17 mouse cellular contexts compared by ENCODE assay signal in genomic region chr11:88509464-88509863, GRCm38 (mm10).
DNase-seq lines count a peak whose midpoint lies in the region; ATAC-seq lines count a peak whose summit lies in the region.
"Had no signal": no experiment of that assay in that cellular context is flagged by ENCODE, and none has a peak within 500 bp of the region (broad histone marks: within the 10 kb centered on the region; RNA-seq: fewer than 3 reads in every experiment).

No protein-coding gene starts in this region.

- peaks cover 93% of the 10 kb centered on the region for H3K4me1 ChIP-seq in forebrain, embryonic 10.5 days
- H3K4me1 ChIP-seq in forebrain, embryonic 16.5 days (replicated peaks; ENCODE audit: control insufficient read depth, insufficient read depth, low read length) = peaks cover 49% of the 10 kb centered on the region
- peaks cover 84% of the 10 kb centered on the region for H3K4me1 ChIP-seq in hindbrain, embryonic 15.5 days (replicated peaks)
- H3K4me1 ChIP-seq in hindbrain, embryonic 14.5 days (replicated peaks; ENCODE audit: control insufficient read depth, insufficient read depth, low read length) = peaks cover 72% of the 10 kb centered on the region
- peaks cover 60% of the 10 kb centered on the region for H3K4me1 ChIP-seq in midbrain, embryonic 14.5 days (ENCODE audit: control insufficient read depth, insufficient read depth, low read length)
- peaks cover 46% of the 10 kb centered on the region for H3K4me1 ChIP-seq in midbrain, embryonic 11.5 days (ENCODE audit: control insufficient read depth, insufficient read depth, low read length)

- DNase-seq in forebrain, embryonic 10.5 days (ENCODE audit: extremely low spot score, low spot score) = no peak
- DNase-seq in hindbrain, embryonic 14.5 days (ENCODE audit: low spot score) = no peak
- DNase-seq in midbrain, embryonic 14.5 days = no peak
- no peak for DNase-seq in midbrain, embryonic 11.5 days (ENCODE audit: low spot score, missing footprints)
- no peak for DNase-seq in urinary bladder, postnatal 25 days (ENCODE audit: low spot score)
- DNase-seq: adrenal gland, adult 2 months; adrenal gland, postnatal 25 days; gastrocnemius, postnatal 36 days; heart, adult 11 months; heart, postnatal 36 days; kidney, adult 2 months had no signal

- H3K9ac ChIP-seq in forebrain, embryonic 16.5 days (replicated peaks; ENCODE audit: low read depth, low read length) = no peak overlapping the region
- H3K9ac ChIP-seq in hindbrain, embryonic 15.5 days = no peak overlapping the region
- H3K9ac ChIP-seq in hindbrain, embryonic 14.5 days = no peak overlapping the region
- no peak overlapping the region for H3K9ac ChIP-seq in midbrain, embryonic 14.5 days (replicated peaks; ENCODE audit: low read length)
- no peak overlapping the region for H3K9ac ChIP-seq in midbrain, embryonic 11.5 days (ENCODE audit: low read length)
- H3K9ac ChIP-seq: embryonic facial prominence, embryonic 12.5 days; forebrain, embryonic 12.5 days; heart, embryonic 13.5 days had no signal

- H3K36me3 ChIP-seq in forebrain, embryonic 10.5 days (replicated peaks) = peaks cover 18% of the 10 kb centered on the region
- H3K36me3 ChIP-seq in forebrain, embryonic 16.5 days (ENCODE audit: control insufficient read depth, insufficient read depth) = no peaks in the 10 kb centered on the region
- no peaks in the 10 kb centered on the region for H3K36me3 ChIP-seq in hindbrain, embryonic 15.5 days
- no peaks in the 10 kb centered on the region for H3K36me3 ChIP-seq in hindbrain, embryonic 14.5 days (replicated peaks; ENCODE audit: control insufficient read depth, insufficient read depth)
- no peaks in the 10 kb centered on the region for H3K36me3 ChIP-seq in midbrain, embryonic 14.5 days (ENCODE audit: control insufficient read depth, insufficient read depth, low read length)
- H3K36me3 ChIP-seq in midbrain, embryonic 11.5 days (ENCODE audit: control insufficient read depth, insufficient read depth, low read length) = no peaks in the 10 kb centered on the region
- H3K36me3 ChIP-seq: embryonic facial prominence, embryonic 12.5 days; forebrain, embryonic 12.5 days; heart, embryonic 13.5 days had no signal

- WGBS in forebrain, embryonic 10.5 days = 92% methylated on average over 4 of the region's 4 CpGs
- 79% methylated on average over 4 of the region's 4 CpGs for WGBS in forebrain, embryonic 16.5 days
- 74% methylated on average over 4 of the region's 4 CpGs for WGBS in hindbrain, embryonic 15.5 days
- WGBS in hindbrain, embryonic 14.5 days = 85% methylated on average over 4 of the region's 4 CpGs
- 90% methylated on average over 4 of the region's 4 CpGs for WGBS in midbrain, embryonic 14.5 days
- WGBS in midbrain, embryonic 11.5 days = 95% methylated on average over 4 of the region's 4 CpGs

- H3K27ac ChIP-seq in forebrain, embryonic 10.5 days = peak overlapping the region; percentile 56
- no peak overlapping the region for H3K27ac ChIP-seq in forebrain, embryonic 16.5 days (ENCODE audit: low read length)
- 0 out of 2 replicates have a peak overlapping the region, but pooled peaks have one; percentile 15 for H3K27ac ChIP-seq in hindbrain, embryonic 15.5 days (replicated peaks)
- H3K27ac ChIP-seq in hindbrain, embryonic 14.5 days = no peak overlapping the region
- H3K27ac ChIP-seq in midbrain, embryonic 14.5 days (replicated peaks; ENCODE audit: low read depth, low read length) = peak overlapping the region; percentile 15; the same call in 1 of the 2 replicates
- H3K27ac ChIP-seq in midbrain, embryonic 11.5 days (ENCODE audit: low read depth, low read length) = no peak overlapping the region; the same call in 1 of the 2 replicates
- H3K27ac ChIP-seq: embryonic facial prominence, embryonic 12.5 days; heart, embryonic 13.5 days had no signal

- no peaks in the 10 kb centered on the region for H3K27me3 ChIP-seq in forebrain, embryonic 10.5 days (ENCODE audit: poor library complexity, severe bottlenecking)
- H3K27me3 ChIP-seq in forebrain, embryonic 16.5 days (replicated peaks; ENCODE audit: control insufficient read depth, insufficient read depth, low read length) = no peaks in the 10 kb centered on the region
- no peaks in the 10 kb centered on the region for H3K27me3 ChIP-seq in hindbrain, embryonic 15.5 days
- no peaks in the 10 kb centered on the region for H3K27me3 ChIP-seq in hindbrain, embryonic 14.5 days (ENCODE audit: control insufficient read depth, insufficient read depth, low read length)
- H3K27me3 ChIP-seq in midbrain, embryonic 14.5 days (ENCODE audit: control insufficient read depth, insufficient read depth, low read length) = no peaks in the 10 kb centered on the region
- no peaks in the 10 kb centered on the region for H3K27me3 ChIP-seq in midbrain, embryonic 11.5 days (ENCODE audit: control insufficient read depth, insufficient read depth, low read length)
- H3K27me3 ChIP-seq: embryonic facial prominence, embryonic 12.5 days; forebrain, embryonic 12.5 days; heart, embryonic 13.5 days had no signal

- no peaks in the 10 kb centered on the region for H3K9me3 ChIP-seq in forebrain, embryonic 10.5 days
- H3K9me3 ChIP-seq in forebrain, embryonic 16.5 days (ENCODE audit: control insufficient read depth, low read length) = no peaks in the 10 kb centered on the region
- no peaks in the 10 kb centered on the region for H3K9me3 ChIP-seq in hindbrain, embryonic 15.5 days
- no peaks in the 10 kb centered on the region for H3K9me3 ChIP-seq in hindbrain, embryonic 14.5 days (ENCODE audit: control insufficient read depth, low read length)
- no peaks in the 10 kb centered on the region for H3K9me3 ChIP-seq in midbrain, embryonic 14.5 days (ENCODE audit: control insufficient read depth, low read length)
- no peaks in the 10 kb centered on the region for H3K9me3 ChIP-seq in midbrain, embryonic 11.5 days (ENCODE audit: control insufficient read depth, low read length)
- H3K9me3 ChIP-seq: embryonic facial prominence, embryonic 12.5 days; forebrain, embryonic 12.5 days; heart, embryonic 13.5 days had no signal

- no peak overlapping the region for H3K4me3 ChIP-seq in forebrain, embryonic 10.5 days
- no peak overlapping the region for H3K4me3 ChIP-seq in forebrain, embryonic 16.5 days (replicated peaks; ENCODE audit: low read length)
- no peak overlapping the region for H3K4me3 ChIP-seq in hindbrain, embryonic 15.5 days
- no peak overlapping the region for H3K4me3 ChIP-seq in hindbrain, embryonic 14.5 days (replicated peaks; ENCODE audit: low read length)
- no peak overlapping the region for H3K4me3 ChIP-seq in midbrain, embryonic 14.5 days (replicated peaks; ENCODE audit: low read depth, low read length)
- no peak overlapping the region for H3K4me3 ChIP-seq in midbrain, embryonic 11.5 days (ENCODE audit: low read depth, low read length)
- H3K4me3 ChIP-seq: embryonic facial prominence, embryonic 12.5 days; forebrain, embryonic 12.5 days; heart, embryonic 13.5 days had no signal

- H3K4me2 ChIP-seq in forebrain, embryonic 16.5 days (ENCODE audit: low read length) = no peak overlapping the region
- no peak overlapping the region for H3K4me2 ChIP-seq in hindbrain, embryonic 15.5 days
- H3K4me2 ChIP-seq in hindbrain, embryonic 14.5 days (replicated peaks) = no peak overlapping the region
- H3K4me2 ChIP-seq in midbrain, embryonic 14.5 days (ENCODE audit: low read length) = no peak overlapping the region
- no peak overlapping the region for H3K4me2 ChIP-seq in midbrain, embryonic 11.5 days
- H3K4me2 ChIP-seq: embryonic facial prominence, embryonic 12.5 days; forebrain, embryonic 12.5 days; heart, embryonic 13.5 days had no signal

- no peak for ATAC-seq in forebrain, embryonic 16.5 days
- no peak for ATAC-seq in hindbrain, embryonic 15.5 days (ENCODE audit: low FRiP score, low read depth)
- no peak for ATAC-seq in hindbrain, embryonic 14.5 days (ENCODE audit: low FRiP score)
- no peak for ATAC-seq in midbrain, embryonic 14.5 days (ENCODE audit: low FRiP score, low TSS enrichment)
- ATAC-seq in midbrain, embryonic 11.5 days (ENCODE audit: low FRiP score) = no peak
- ATAC-seq: intestine, embryonic 16.5 days had no signal

Comparison
In these comparisons a context has a peak if more than half of its experiments do, and no peak if none do; other contexts are left out.
1. H3K27ac ChIP-seq: peak in forebrain, embryonic 10.5 days (single experiment), hindbrain, embryonic 15.5 days (single experiment) and midbrain, embryonic 14.5 days (single experiment); none in forebrain, embryonic 16.5 days (single experiment), hindbrain, embryonic 14.5 days (single experiment) and midbrain, embryonic 11.5 days (single experiment).